Mouse (Mus musculus) bone marrow macrophage, adult 2 months (primary cell): ENCODE results near the gene Eif3f. TPM values are rescaled to one million over a fixed set of nuclear protein-coding genes. Genes with fewer than 3 reads are reported as not detected.
A peak's percentile ranks its signal among the peaks of the same experiment; 100 is the strongest.

Source experiments
- H3K27ac ChIP-seq: 2 replicates; pipeline ENCODE4 v1.5.1; 2012; ENCODE audit warnings: low read depth, low read length; ENCODE audit not compliant: insufficient read depth
- H3K4me1 ChIP-seq: 2 replicates; pipeline ENCODE4 v1.6.1; 2012; ENCODE audit warnings: low read length; ENCODE audit not compliant: control insufficient read depth, insufficient read depth
- H3K4me3 ChIP-seq: 2 replicates; pipeline ENCODE4 v1.5.1; 2012; ENCODE audit warnings: mild to moderate bottlenecking, low read length, moderate library complexity; ENCODE audit not compliant: insufficient read depth
- CTCF ChIP-seq: IDR thresholded peaks from 2 replicates; pipeline ENCODE4 v1.5.1; 2012; ENCODE audit warnings: low read depth, mild to moderate bottlenecking, low read length, moderate library complexity
- POLR2A ChIP-seq: IDR thresholded peaks from 2 replicates; pipeline ENCODE4 v1.6.1; 2012; ENCODE audit warnings: mild to moderate bottlenecking, low read depth, low read length, borderline replicate concordance
- polyA plus RNA-seq: library from polyadenylated mRNA; stranded (reverse); fragments of >200 nt; gene quantifications from 2 replicates; pipeline ENCODE4 v1.2.4, GENCODE M21; 2012; ENCODE audit not compliant: missing spikeins, insufficient read depth, insufficient read length

Gene Eif3f
- polyA plus RNA-seq, 1 experiment = 191 TPM

DNA sequence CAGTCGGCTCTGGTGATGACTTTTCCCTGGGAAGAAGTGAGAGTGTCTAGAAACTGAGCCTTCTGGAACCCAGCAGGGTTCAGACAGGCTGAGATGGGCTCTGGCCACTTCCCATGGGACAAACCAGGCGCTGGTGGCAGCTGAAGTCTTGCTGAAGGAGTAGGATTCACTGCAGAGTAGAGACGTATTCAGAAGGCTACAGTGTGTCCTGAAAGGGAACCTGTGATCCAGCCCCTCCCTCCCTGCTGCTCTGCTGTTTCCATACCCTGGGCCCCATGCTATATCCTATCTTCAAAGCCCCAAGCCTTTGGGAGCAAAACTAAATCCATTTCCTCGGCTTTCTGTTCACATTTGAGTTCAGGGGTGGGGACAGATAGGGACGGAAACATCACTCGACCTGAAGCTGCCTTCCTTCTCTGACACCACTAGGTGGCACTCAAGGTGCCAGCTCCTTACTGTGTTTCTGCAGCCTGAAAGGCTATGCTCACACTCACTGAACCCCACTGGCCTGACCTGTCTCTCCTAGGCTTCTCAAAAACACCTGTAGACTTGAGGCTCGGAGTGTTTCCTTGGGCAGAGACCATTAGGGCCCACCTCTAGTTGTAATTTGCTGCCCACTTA, 32.6 kb downstream of the Eif3f start:
- no peak overlapping the region for H3K27ac ChIP-seq
- no peaks in the 10 kb centered on the region for H3K4me1 ChIP-seq
- no peak overlapping the region for H3K4me3 ChIP-seq
- TF ChIP-seq POLR2A (no peak), CTCF (peak; percentile 69)

DNA sequence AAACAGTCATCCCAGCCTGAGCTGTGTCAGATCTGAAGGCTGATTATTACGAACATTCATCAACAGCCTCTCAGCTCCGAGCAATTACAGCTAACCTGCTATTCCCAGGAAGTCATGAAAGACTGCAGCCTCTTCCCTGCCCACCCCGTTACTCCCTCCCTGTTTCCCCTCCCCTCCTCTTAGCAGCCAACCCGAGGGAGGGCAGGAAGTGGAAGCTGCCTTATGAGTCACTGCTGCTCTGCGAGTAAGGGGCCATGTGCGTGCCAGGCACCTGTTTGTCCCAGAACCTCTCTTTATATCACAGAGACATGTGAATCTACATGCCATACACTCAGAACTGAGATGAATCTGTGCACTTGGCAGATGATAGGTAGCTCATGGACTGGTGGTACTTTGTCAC, 34.0 kb downstream of the Eif3f start:
- Histone ChIP-seq H3K27ac (no peak overlapping the region), H3K4me3 (no peak overlapping the region), H3K4me1 (no peaks in the 10 kb centered on the region)
- TF ChIP-seq CTCF (no peak), POLR2A (no peak)

DNA sequence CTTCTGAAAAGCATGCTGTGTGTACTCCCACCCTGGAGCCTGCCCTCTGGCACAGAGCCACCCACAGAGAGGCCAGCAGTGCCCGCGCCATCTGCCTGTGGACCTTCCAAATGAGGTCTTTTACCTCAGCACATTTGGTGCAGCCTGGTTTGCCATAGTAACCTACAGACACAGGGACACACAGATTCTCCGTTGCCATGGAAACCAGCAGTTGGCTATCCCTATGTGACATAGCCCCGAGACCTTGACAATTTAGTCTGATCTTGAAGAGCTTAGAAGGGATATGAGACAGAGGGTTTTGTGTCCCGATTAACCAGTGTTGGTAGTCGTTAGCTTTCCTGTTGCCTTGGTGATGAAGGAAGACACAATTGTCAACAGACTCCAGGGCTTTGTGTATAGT, 38.1 kb downstream of the Eif3f start:
- Histone ChIP-seq H3K27ac (no peak overlapping the region), H3K4me3 (no peak overlapping the region), H3K4me1 (no peaks in the 10 kb centered on the region)
- TF ChIP-seq CTCF (no peak), POLR2A (no peak)

DNA sequence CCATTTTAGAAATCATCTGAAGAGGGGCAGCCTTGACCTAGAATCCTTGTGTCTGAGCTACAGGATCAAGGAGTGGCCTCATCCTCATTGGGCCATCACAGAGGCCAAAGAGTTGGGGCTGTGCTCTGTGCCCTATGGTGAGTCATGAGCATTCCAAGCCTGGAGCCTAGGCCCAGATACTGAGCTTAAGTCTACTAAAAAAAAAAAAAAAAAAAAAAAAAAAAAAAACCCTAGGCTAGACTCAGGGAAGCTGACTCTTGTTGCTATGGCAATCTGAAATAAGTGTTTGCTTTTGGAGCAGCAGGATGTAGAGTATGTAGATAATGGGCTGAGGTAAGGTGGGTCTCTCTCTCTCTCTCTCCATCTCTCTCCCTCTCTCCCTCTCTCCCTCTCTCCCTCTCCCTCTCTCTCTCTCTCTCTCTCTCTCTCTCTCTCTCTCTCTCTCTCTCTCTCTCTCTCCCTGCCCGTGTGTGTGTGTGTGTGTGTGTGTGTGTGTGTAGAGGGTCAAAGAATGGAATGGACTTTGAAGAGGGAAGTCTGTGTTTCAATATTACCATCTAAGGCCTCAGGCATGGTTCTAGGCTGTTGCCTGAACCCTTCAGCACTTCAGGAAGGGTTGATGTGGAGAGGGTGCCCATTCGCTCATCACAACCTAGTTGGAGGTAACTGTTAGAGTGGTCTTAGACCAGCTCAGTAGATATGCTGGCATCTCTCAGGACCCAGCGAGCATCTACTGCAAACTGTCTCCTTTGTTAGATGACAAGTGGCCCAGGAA, 51.9 kb downstream of the Eif3f start:
- no peak overlapping the region for H3K4me3 ChIP-seq
- TF ChIP-seq POLR2A (no peak), CTCF (no peak)

DNA sequence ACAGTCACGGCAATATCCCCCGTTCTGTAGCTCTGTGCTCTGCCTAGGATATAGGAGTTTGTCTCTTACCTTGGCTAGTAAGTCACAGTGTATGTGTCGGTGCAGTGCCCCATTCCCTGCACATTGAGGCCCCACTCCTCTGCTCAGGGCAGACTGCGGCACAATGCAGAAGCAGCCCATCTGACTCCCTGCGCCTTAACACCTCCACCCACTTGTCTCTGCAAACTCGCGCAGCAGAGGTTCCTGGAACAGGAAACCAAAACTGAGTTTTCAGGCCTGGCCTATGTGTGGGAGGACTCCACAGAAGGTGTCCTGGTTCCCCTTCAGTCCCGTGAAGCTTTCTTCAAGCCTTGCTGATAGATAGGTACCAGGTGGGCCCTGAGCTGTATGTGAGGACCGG, 57.0 kb downstream of the Eif3f start:
- Histone ChIP-seq H3K4me3 (no peak overlapping the region), H3K27ac (no peak overlapping the region), H3K4me1 (no peaks in the 10 kb centered on the region)
- TF ChIP-seq CTCF (no peak), POLR2A (no peak)

More for the DNA sequence above, 51.9 kb downstream of the Eif3f start:
- Histone ChIP-seq H3K27ac (no peak overlapping the region), H3K4me1 (no peaks in the 10 kb centered on the region)

Other genes starting within 250 kb of the Eif3f start
- not detected in 2 replicates for gene Olfr512, start 221.1 kb upstream of the Eif3f start, polyA plus RNA-seq
- gene Olfr513, start 183.4 kb upstream of the Eif3f start, polyA plus RNA-seq = not detected in 2 replicates
- 0.87 TPM in 1 of 2 replicates, not detected in the other for gene Olfr514, start 108.4 kb upstream of the Eif3f start, polyA plus RNA-seq
- not detected in 2 replicates for gene Olfr516, start 83.9 kb upstream of the Eif3f start, polyA plus RNA-seq
- gene Olfr517, start 62.0 kb upstream of the Eif3f start, polyA plus RNA-seq = not detected in 2 replicates
- not detected in 2 replicates for gene Olfr518, start 49.4 kb upstream of the Eif3f start, polyA plus RNA-seq
- gene Olfr519, start 40.0 kb upstream of the Eif3f start, polyA plus RNA-seq = not detected in 2 replicates
- gene Nlrp10, start 4.2 kb upstream of the Eif3f start, polyA plus RNA-seq = 4.8 and 4.9 TPM in 2 replicates
- gene Tub, start 15.9 kb downstream of the Eif3f start, polyA plus RNA-seq = 0.17 TPM in 1 of 2 replicates, not detected in the other
- not detected in 2 replicates for gene Ric3, start 148.9 kb downstream of the Eif3f start, polyA plus RNA-seq
- not detected in 2 replicates for gene Lmo1, start 240.8 kb downstream of the Eif3f start, polyA plus RNA-seq